Mouse (Mus musculus) CH12.LX (cell line): ENCODE data around the gene Abhd2. TPM values are rescaled to one million over a fixed set of nuclear protein-coding genes. Genes with fewer than 3 reads are reported as not detected.

Experiments used
- DNase-seq: peaks from one replicate; pipeline ENCODE4 v3.0.0-alpha.2; 2013; ENCODE audit errors: extremely low read depth
- H3K27ac ChIP-seq: 2 replicates; pipeline ENCODE4 v1.5.1; 2012; ENCODE audit warnings: low read depth, mild to moderate bottlenecking, control low read depth, moderate library complexity; ENCODE audit not compliant: insufficient read depth
- H3K27me3 ChIP-seq: replicated peaks from 2 replicates; pipeline ENCODE3; 2012; ENCODE audit warnings: inconsistent platforms
- H3K36me3 ChIP-seq, 2 experiments: replicated peaks in 1 of 2; 2 replicates each; pipeline versions ENCODE3 to v1.6.1; 2012; ENCODE audit warnings: inconsistent platforms in 1 of 2, low read length in 1 of 2, mild to moderate bottlenecking in 1 of 2, mixed read lengths in 1 of 2, moderate library complexity in 1 of 2; ENCODE audit not compliant: control insufficient read depth in 1 of 2, insufficient read depth in 1 of 2
- H3K4me1 ChIP-seq, 2 experiments: 2 replicates each; pipeline ENCODE4 v1.6.1; 2012; ENCODE audit warnings: inconsistent platforms in 1 of 2, moderate library complexity in 1 of 2; ENCODE audit not compliant: insufficient read depth in 2 of 2, control insufficient read depth in 1 of 2
- H3K4me2 ChIP-seq: 2 replicates; pipeline ENCODE4 v1.6.1; 2012; ENCODE audit warnings: low read depth, mild to moderate bottlenecking, control low read depth; ENCODE audit not compliant: poor library complexity, insufficient read depth, severe bottlenecking
- H3K4me3 ChIP-seq, 3 experiments: fragments of 150-350 bp in 1 of 3; sonication (generic) in 1 of 3; replicated peaks in 1 of 3; 2 replicates each; pipeline versions ENCODE3 to v1.5.1; 2011 to 2012; ENCODE audit warnings: low read depth in 2 of 3, low read length in 2 of 3, mild to moderate bottlenecking in 2 of 3, moderate library complexity in 2 of 3, control low read depth in 1 of 3, improper control_type of control experiment in 1 of 3, inconsistent platforms in 1 of 3, mixed read lengths in 1 of 3; ENCODE audit not compliant: poor library complexity in 1 of 3
- H3K79me2 ChIP-seq: replicated peaks from 2 replicates; pipeline ENCODE4 v1.6.1; 2012; ENCODE audit warnings: mild to moderate bottlenecking, moderate library complexity; ENCODE audit not compliant: control insufficient read depth, poor library complexity, insufficient read depth, severe bottlenecking; ENCODE audit errors: extremely low read depth
- H3K9ac ChIP-seq: 2 replicates; pipeline ENCODE4 v1.6.1; 2012; ENCODE audit warnings: low read depth, mild to moderate bottlenecking, control low read depth, moderate library complexity; ENCODE audit not compliant: insufficient read depth
- H3K9me3 ChIP-seq: replicated peaks from 2 replicates; pipeline ENCODE3; 2012; ENCODE audit warnings: low read length, inconsistent platforms, mixed read lengths
- BHLHE40 ChIP-seq: IDR thresholded peaks from 2 replicates; pipeline ENCODE4 v1.6.1; 2011; ENCODE audit warnings: mild to moderate bottlenecking, low read depth, low read length, improper control_type of control experiment
- CHD1 ChIP-seq: IDR thresholded peaks from 2 replicates; pipeline ENCODE4 v1.6.1; 2012; ENCODE audit warnings: low read depth, low read length, improper control_type of control experiment, inconsistent platforms
- CHD2 ChIP-seq: IDR thresholded peaks from 2 replicates; pipeline ENCODE4 v1.6.1; 2011; ENCODE audit warnings: low read length, improper control_type of control experiment
- CTCF ChIP-seq, 2 experiments: IDR thresholded peaks in 1 of 2; conservative IDR thresholded peaks in 1 of 2; 2 replicates each; pipeline ENCODE4 v1.5.1; 2011 to 2012; ENCODE audit warnings: low read depth in 2 of 2, low read length in 2 of 2, improper control_type of control experiment in 1 of 2, inconsistent platforms in 1 of 2, mild to moderate bottlenecking in 1 of 2, moderate library complexity in 1 of 2
- E2F4 ChIP-seq: IDR thresholded peaks from 2 replicates; pipeline ENCODE4 v1.6.1; 2011; ENCODE audit warnings: low read depth, low read length, improper control_type of control experiment; ENCODE audit not compliant: insufficient replicate concordance
- EP300 ChIP-seq: IDR thresholded peaks from 2 replicates; pipeline ENCODE4 v1.6.1; 2011; ENCODE audit warnings: low read length, improper control_type of control experiment
- ETS1 ChIP-seq: conservative IDR thresholded peaks from 2 replicates; pipeline ENCODE4 v1.6.1; 2012; ENCODE audit warnings: low read depth, mild to moderate bottlenecking, inconsistent platforms, low read length, improper control_type of control experiment, moderate library complexity
- GABPA ChIP-seq: IDR thresholded peaks from 2 replicates; pipeline ENCODE4 v1.6.1; 2012; ENCODE audit warnings: low read depth, low read length, improper control_type of control experiment, inconsistent platforms; ENCODE audit not compliant: insufficient replicate concordance
- HCFC1 ChIP-seq: IDR thresholded peaks from 2 replicates; pipeline ENCODE4 v1.6.1; 2012; ENCODE audit warnings: low read depth, mild to moderate bottlenecking, inconsistent platforms, low read length, improper control_type of control experiment
- IRF4 ChIP-seq: IDR thresholded peaks from 2 replicates; pipeline ENCODE4 v1.6.1; 2014; ENCODE audit warnings: low read depth, mild to moderate bottlenecking, inconsistent platforms, low read length, improper control_type of control experiment
- KAT2A ChIP-seq: IDR thresholded peaks from 2 replicates; pipeline ENCODE4 v1.6.1; 2012; ENCODE audit warnings: low read length, improper control_type of control experiment, inconsistent platforms; ENCODE audit not compliant: insufficient replicate concordance
- MAFK ChIP-seq: IDR thresholded peaks from 2 replicates; pipeline ENCODE4 v1.6.1; 2011; ENCODE audit warnings: low read length, improper control_type of control experiment; ENCODE audit not compliant: insufficient replicate concordance
- MAX ChIP-seq: IDR thresholded peaks from 2 replicates; pipeline ENCODE4 v1.6.1; 2011; ENCODE audit warnings: low read length, improper control_type of control experiment
- MEF2A ChIP-seq: IDR thresholded peaks from 2 replicates; pipeline ENCODE4 v1.6.1; 2014; ENCODE audit warnings: low read depth, mild to moderate bottlenecking, inconsistent platforms, low read length, improper control_type of control experiment, borderline replicate concordance
- MYC ChIP-seq: IDR thresholded peaks from 2 replicates; pipeline ENCODE4 v1.6.1; 2011; ENCODE audit warnings: low read depth, mild to moderate bottlenecking, improper control_type of control experiment, low read length
- NRF1 ChIP-seq: IDR thresholded peaks from 2 replicates; pipeline ENCODE4 v1.6.1; 2014; ENCODE audit warnings: low read depth, mild to moderate bottlenecking, inconsistent platforms, low read length, improper control_type of control experiment, moderate library complexity
- POLR2A ChIP-seq: IDR thresholded peaks from 2 replicates; pipeline ENCODE4 v1.6.1; 2011; ENCODE audit warnings: low read depth, mild to moderate bottlenecking, improper control_type of control experiment, low read length
- SMC3 ChIP-seq: IDR thresholded peaks from 2 replicates; pipeline ENCODE4 v1.6.1; 2011; ENCODE audit warnings: low read depth, low read length, improper control_type of control experiment
- TBP ChIP-seq: conservative IDR thresholded peaks from 2 replicates; pipeline ENCODE4 v1.6.1; 2011; ENCODE audit warnings: low read depth, low read length, improper control_type of control experiment
- UBTF ChIP-seq: IDR thresholded peaks from 2 replicates; pipeline ENCODE4 v1.6.1; 2012; ENCODE audit warnings: low read depth, mild to moderate bottlenecking, inconsistent platforms, low read length, improper control_type of control experiment, moderate library complexity
- USF1 ChIP-seq: IDR thresholded peaks from 2 replicates; pipeline ENCODE4 v1.6.1; 2014; ENCODE audit warnings: low read depth, mild to moderate bottlenecking, inconsistent platforms, low read length, improper control_type of control experiment
- USF2 ChIP-seq: conservative IDR thresholded peaks from 2 replicates; pipeline ENCODE4 v1.6.1; 2011; ENCODE audit warnings: low read depth, low read length, improper control_type of control experiment
- ZC3H11A ChIP-seq: IDR thresholded peaks from 2 replicates; pipeline ENCODE4 v1.6.1; 2012; ENCODE audit warnings: low read depth, mild to moderate bottlenecking, inconsistent platforms, low read length, improper control_type of control experiment
- ZKSCAN1 ChIP-seq: IDR thresholded peaks from 2 replicates; pipeline ENCODE4 v1.6.1; 2012; ENCODE audit warnings: low read depth, inconsistent platforms, low read length, improper control_type of control experiment, borderline replicate concordance
- ZMIZ1 ChIP-seq: IDR thresholded peaks from 2 replicates; pipeline ENCODE4 v1.6.1; 2012; ENCODE audit warnings: low read depth, mild to moderate bottlenecking, inconsistent platforms, low read length, improper control_type of control experiment
- ZNF384 ChIP-seq: IDR thresholded peaks from 2 replicates; pipeline ENCODE4 v1.6.1; 2012; ENCODE audit warnings: low read depth, low read length, improper control_type of control experiment, inconsistent platforms
- dilution Hi-C: fragments of 300-500 bp; cut with MboI; formaldehyde crosslinking; loops from 2 replicates; pipeline ENCODE4 v1.14.3; 2020; ENCODE audit warnings: low sequenced_read_pairs; ENCODE audit not compliant: extremely low pct_unique_long_range_greater_than_20kb, extremely low pct_ligation_motif_present
- in situ Hi-C: fragments of 300-500 bp; cut with MboI; formaldehyde crosslinking; loops from 3 replicates; pipeline ENCODE4 v1.14.3; 2019; ENCODE audit warnings: low sequenced_read_pairs, low pct_ligation_motif_present, low pct_unique_long_range_greater_than_20kb, mixed read lengths
- polyA plus RNA-seq: library from polyadenylated mRNA; unstranded; fragments of >175 nt; gene quantifications from 2 replicates; pipeline ENCODE4 v1.2.1, GENCODE M21; 2012; ENCODE audit warnings: low read depth; ENCODE audit not compliant: insufficient read length
- total RNA-seq, 2 experiments: library from RNA; depleted of rRNA; stranded (reverse); fragments of 300-350 nt in 1 of 2; fragments of >200 nt in 1 of 2; gene quantifications; 2 replicates each; pipeline ENCODE4 v1.2.3; 2012 to 2014

The Abhd2 gene
- total and polyA plus RNA-seq, 3 experiments: 6.0 to 15.4 (median 9.9) TPM

GRCm38 (mm10) chr7:79284889-79285280 lies 11.9 kb downstream of the Abhd2 start:
- Histone ChIP-seq H3K27ac (no peak overlapping the region), H3K4me3 (no peak overlapping the region), H3K4me2 (no peak overlapping the region)
- no peak for DNase-seq
- dilution Hi-C loops: no loop called here
- TF ChIP-seq USF1: no peak
- no peak for TF ChIP-seq ETS1
- TF ChIP-seq, all 38 proteins: peak for 0
- Histone ChIP-seq H3K36me3 (peaks cover 0 to 30% of the 10 kb centered on the region in 2 experiments), H3K9ac (no peak overlapping the region), H3K4me1 (peaks cover 10 to 64% of the 10 kb centered on the region in 2 experiments), H3K27me3 (no peaks in the 10 kb centered on the region), H3K9me3 (no peaks in the 10 kb centered on the region), H3K79me2 (peaks cover 8% of the 10 kb centered on the region; the same call in 1 of the 2 replicates)
- in situ Hi-C loops: no loop called here

- Histone ChIP-seq H3K4me3 (no peak overlapping the region), H3K36me3 (peaks cover 0 to 30% of the 10 kb centered on the region in 2 experiments), H3K9ac (no peak overlapping the region), H3K27me3 (no peaks in the 10 kb centered on the region), H3K9me3 (no peaks in the 10 kb centered on the region), H3K79me2 (peaks cover 8% of the 10 kb centered on the region; the same call in 1 of the 2 replicates), H3K4me2 (no peak overlapping the region), H3K27ac (no peak overlapping the region), H3K4me1 (peaks cover 8 to 64% of the 10 kb centered on the region in 2 experiments)
- in situ Hi-C loops (no loop called here), dilution Hi-C loops (no loop called here)
- TF ChIP-seq POLR2A (no peak), KAT2A (no peak), SMC3 (no peak)
- no peak for DNase-seq
These were observed 12.4 kb downstream of the Abhd2 start for GRCm38 (mm10) chr7:79285408-79285807.

GRCm38 (mm10) chr7:79287226-79287625 lies 14.2 kb downstream of the Abhd2 start:
- H3K4me1 ChIP-seq: peaks cover 8 to 62% of the 10 kb centered on the region in 2 experiments
- dilution Hi-C loops (no loop called here), in situ Hi-C loops (no loop called here)
- TF ChIP-seq CHD1 (no peak), ZKSCAN1 (no peak), ZMIZ1 (no peak), CTCF (conservative IDR thresholded peaks at IDR 0.05 in 1 of 2, IDR thresholded peaks at IDR 0.05 in 1 of 2; ENCODE audit: low read depth in 2 of 2, low read length in 2 of 2) (no peak), MYC (no peak), HCFC1 (no peak), ZNF384 (no peak), KAT2A (no peak), SMC3 (no peak), UBTF (no peak), IRF4 (no peak), GABPA (no peak), CHD2 (no peak), MAX (0 out of 2 replicates have a peak, but pooled peaks have one; percentile 21), BHLHE40 (0 out of 2 replicates have a peak, but pooled peaks have one; percentile 9), USF2 (0 out of 2 replicates have a peak, but pooled peaks have one; percentile 22), NRF1 (no peak), ZC3H11A (no peak), TBP (no peak), MAFK (no peak), USF1 (peak; percentile 48), E2F4 (no peak), EP300 (no peak), MEF2A (no peak)

More at GRCm38 (mm10) chr7:79287226-79287625, 14.2 kb downstream of the Abhd2 start:
- no peaks in the 10 kb centered on the region for H3K9me3 ChIP-seq
- no peak for DNase-seq
- H3K27ac ChIP-seq: no peak overlapping the region
- H3K4me3 ChIP-seq: no peak overlapping the region
- no peak overlapping the region for H3K9ac ChIP-seq
- H3K4me2 ChIP-seq: no peak overlapping the region
- H3K27me3 ChIP-seq: no peaks in the 10 kb centered on the region
- H3K36me3 ChIP-seq: peaks cover 0 to 27% of the 10 kb centered on the region in 2 experiments
- H3K79me2 ChIP-seq: no peaks in the 10 kb centered on the region; the same call in 1 of the 2 replicates
